Mouse (Mus musculus) adipose tissue, adult 10 weeks (tissue): ENCODE results near the gene Camk2n1. TPM values are rescaled to one million over a fixed set of nuclear protein-coding genes. Genes with fewer than 3 reads are reported as not detected.

Experiments
- polyA plus RNA-seq: library from polyadenylated mRNA; stranded (reverse); fragments of 350-450 nt; fragmentation: Illumina TruSeq; extraction: RNeasy Lipid Tissue Mini Kit (QIAGEN cat#74804); gene quantifications from one replicate; pipeline ENCODE4 v1.2.3, GENCODE M21; 2014; ENCODE audit warnings: low read depth, low replicate concordance

Camk2n1 gene
- polyA plus RNA-seq = 14.2 TPM

DNA sequence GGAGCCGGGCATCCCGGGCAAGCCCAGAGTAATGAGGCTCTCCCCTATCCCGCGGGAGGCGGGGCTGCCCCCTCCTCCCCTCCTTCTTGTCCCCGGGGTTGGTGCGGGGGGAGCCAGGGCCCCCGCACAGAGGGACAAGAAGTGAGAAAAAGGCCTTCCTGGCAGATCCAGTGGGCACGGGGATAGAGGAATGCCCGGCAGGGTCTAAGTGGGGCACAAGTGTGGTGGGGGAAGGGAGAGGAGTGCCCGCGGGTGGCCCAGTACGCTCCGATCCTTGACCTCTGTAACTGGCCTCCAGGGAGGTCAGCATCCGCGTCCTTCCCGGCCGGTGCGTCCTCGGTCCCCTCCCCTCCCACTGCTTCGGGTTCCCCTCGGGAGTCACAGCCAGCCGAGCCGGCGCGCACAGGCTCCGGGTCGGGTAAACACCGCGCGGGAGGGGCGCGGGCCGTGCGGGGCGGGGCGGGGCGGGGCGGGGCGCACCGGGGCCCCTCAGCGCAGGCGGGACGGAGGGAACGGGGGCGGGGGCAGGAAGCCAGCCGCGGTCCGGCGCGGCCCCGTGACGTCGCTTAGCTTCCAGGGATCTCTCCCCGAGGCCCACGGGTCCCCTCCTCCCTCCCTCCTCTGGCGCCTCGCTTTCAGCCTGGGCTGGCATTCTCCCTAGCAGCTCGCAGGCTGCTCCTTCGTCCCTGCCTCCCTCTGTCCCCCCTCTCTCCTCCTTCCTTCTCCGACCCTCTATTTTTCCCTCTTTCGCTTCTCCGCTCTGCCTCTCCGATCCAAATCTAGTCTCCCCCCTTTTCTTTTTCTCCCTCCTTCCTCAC lies at the start of gene Camk2n1:
Camk2n1 (plus strand) TSS at position 562 of the 818 bp plus-strand sequence.

DNA sequence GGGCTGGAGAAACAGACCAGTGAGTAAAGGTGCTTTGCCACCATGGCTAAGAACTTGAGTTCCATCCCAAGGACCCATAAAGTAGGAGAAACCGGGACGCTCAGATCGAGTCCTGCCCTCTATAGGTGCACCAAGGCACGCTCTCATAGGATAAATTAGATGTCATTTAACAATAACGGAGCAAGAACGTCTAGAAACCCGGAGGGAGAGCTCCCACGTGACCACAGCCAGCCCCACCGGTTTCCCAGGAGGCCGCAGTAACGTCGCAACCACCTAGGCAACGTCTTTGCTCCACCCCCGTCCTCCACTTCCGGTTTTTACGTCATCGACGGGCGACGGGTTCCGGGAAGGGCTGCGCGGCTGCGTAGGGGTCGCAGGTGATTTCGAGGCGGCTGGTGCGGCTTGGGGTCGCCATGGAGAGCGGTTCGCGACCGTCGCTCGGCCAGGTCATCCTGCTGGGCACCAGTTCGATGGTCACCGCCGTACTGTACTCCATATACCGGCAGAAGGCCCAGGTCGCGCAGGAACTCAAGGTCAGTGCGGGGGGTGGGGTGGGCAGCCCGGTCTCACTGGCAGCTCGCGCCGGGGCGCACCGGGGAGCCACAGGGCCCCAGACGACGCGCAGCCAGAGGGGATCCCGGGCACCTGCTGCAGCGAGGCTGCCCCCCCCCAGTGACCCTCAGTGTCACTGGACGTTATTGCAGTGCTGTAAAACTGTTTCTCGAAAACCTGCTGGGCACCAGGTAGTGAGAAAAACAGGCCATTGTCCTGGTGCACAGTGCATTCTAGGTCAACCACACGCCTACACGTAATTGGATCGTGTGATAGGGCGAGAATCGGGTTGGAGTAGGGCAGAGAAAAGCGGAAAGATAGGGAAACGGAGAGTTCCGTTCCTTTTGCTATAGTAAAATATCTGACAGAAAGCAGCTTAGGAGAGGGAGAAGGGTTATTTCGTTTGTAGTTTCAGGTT lies 19.5 kb upstream of the Camk2n1 start, which contains the start of gene Mul1:
Mul1 (plus strand) TSS at position 325 of the 970 bp plus-strand sequence.

Other genes with a start within 250 kb of the Camk2n1 start
- 114 TPM for gene Hp1bp3, start 238.0 kb upstream of the Camk2n1 start, polyA plus RNA-seq
- gene Sh2d5, start 203.9 kb upstream of the Camk2n1 start, polyA plus RNA-seq = 5.3 TPM
- gene Kif17, start 203.9 kb upstream of the Camk2n1 start, polyA plus RNA-seq = 10.0 TPM
- gene Ddost, start 149.6 kb upstream of the Camk2n1 start, polyA plus RNA-seq = 225 TPM
- gene Pink1, start 128.0 kb upstream of the Camk2n1 start, polyA plus RNA-seq = 167 TPM
- gene Cda, start 86.3 kb upstream of the Camk2n1 start, polyA plus RNA-seq = 15.5 TPM
- not detected for gene Fam43b, start 57.8 kb upstream of the Camk2n1 start, polyA plus RNA-seq
- gene Mul1, start 19.6 kb upstream of the Camk2n1 start, polyA plus RNA-seq = 17.4 TPM
- gene Vwa5b1, start 181.6 kb downstream of the Camk2n1 start, polyA plus RNA-seq = 0.77 TPM